Mouse (Mus musculus): Measurements from ENCODE around the gene Camk1g. TPM values are rescaled to one million over a fixed set of nuclear protein-coding genes. Genes with fewer than 3 reads are reported as not detected.

The Camk1g gene
- total and polyA plus RNA-seq, 3 experiments = not detected

GRCm38 (mm10) chr1:193401695-193402094, 31.6 kb upstream of the Camk1g start:
- no peak overlapping the region for H3K27ac ChIP-seq (ENCODE audit: insufficient read depth, low read depth)
- peaks cover under 1% of the 10 kb centered on the region for H3K27me3 ChIP-seq (replicated peaks)
- H3K79me2 ChIP-seq (replicated peaks; ENCODE audit: control insufficient read depth, extremely low read depth, insufficient read depth, poor library complexity, severe bottlenecking) = no peaks in the 10 kb centered on the region
- in situ Hi-C loops (cut with MboI; ENCODE audit: low pct_ligation_motif_present, low pct_unique_long_range_greater_than_20kb, low sequenced_read_pairs) = no loop called here
- no peak overlapping the region for H3K4me3 ChIP-seq (replicated peaks in 1 of 3; ENCODE audit: low read depth in 2 of 3, low read length in 2 of 3, poor library complexity in 1 of 3)
- no peak overlapping the region for H3K9ac ChIP-seq (ENCODE audit: insufficient read depth, low read depth)
- H3K4me1 ChIP-seq (ENCODE audit: control insufficient read depth in 1 of 2, insufficient read depth in 2 of 2) = peaks cover 2 to 29% of the 10 kb centered on the region in 2 experiments; a peak in 3 of 4 replicates
- DNase-seq (ENCODE audit: extremely low read depth) = no peak
- dilution Hi-C loops (cut with MboI; ENCODE audit: extremely low pct_ligation_motif_present, extremely low pct_unique_long_range_greater_than_20kb, low sequenced_read_pairs) = no loop called here
- H3K4me2 ChIP-seq (ENCODE audit: insufficient read depth, low read depth, poor library complexity, severe bottlenecking) = no peak overlapping the region
- no peaks in the 10 kb centered on the region for H3K9me3 ChIP-seq (replicated peaks; ENCODE audit: low read length)
- peak in 1 of 2 experiments; percentile 26; a peak in 1 of 4 replicates for TF ChIP-seq CTCF (conservative IDR thresholded peaks at IDR 0.05 in 1 of 2, IDR thresholded peaks at IDR 0.05 in 1 of 2; ENCODE audit: low read depth in 2 of 2, low read length in 2 of 2)
- no peak for TF ChIP-seq MEF2A (IDR thresholded peaks at IDR 0.05; ENCODE audit: borderline replicate concordance, low read depth, low read length)
- no peaks in the 10 kb centered on the region for H3K36me3 ChIP-seq (replicated peaks in 1 of 2; ENCODE audit: control insufficient read depth in 1 of 2, insufficient read depth in 1 of 2, low read length in 1 of 2)

DNA sequence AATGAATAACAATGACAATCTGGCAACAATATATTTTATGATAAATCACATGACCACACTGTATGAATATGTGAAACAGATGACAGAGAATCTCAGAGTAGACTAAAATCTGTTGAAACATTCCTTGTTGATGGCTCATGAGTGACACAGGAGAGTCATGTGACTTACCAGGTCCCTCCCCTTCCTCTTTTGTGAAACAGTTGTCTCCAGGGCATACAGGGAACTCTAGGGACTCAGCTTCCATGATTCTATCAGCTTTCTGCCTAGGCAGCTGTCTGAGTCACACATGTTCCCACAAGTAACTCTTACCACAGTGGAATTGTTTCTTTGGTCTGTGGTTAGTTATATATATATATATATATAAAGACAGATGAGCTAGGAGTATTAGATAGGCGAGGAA, 30.2 kb upstream of the Camk1g start:
- dilution Hi-C loops (cut with MboI; ENCODE audit: extremely low pct_ligation_motif_present, extremely low pct_unique_long_range_greater_than_20kb, low sequenced_read_pairs) = no loop called here
- no peak overlapping the region for H3K9ac ChIP-seq (ENCODE audit: insufficient read depth, low read depth)
- H3K79me2 ChIP-seq (replicated peaks; ENCODE audit: control insufficient read depth, extremely low read depth, insufficient read depth, poor library complexity, severe bottlenecking) = no peaks in the 10 kb centered on the region
- no peak overlapping the region for H3K27ac ChIP-seq (ENCODE audit: insufficient read depth, low read depth)
- peaks cover 5% of the 10 kb centered on the region for H3K27me3 ChIP-seq (replicated peaks)
- peak; percentile 14 for DNase-seq (ENCODE audit: extremely low read depth)
- no peak overlapping the region for H3K4me2 ChIP-seq (ENCODE audit: insufficient read depth, low read depth, poor library complexity, severe bottlenecking)
- no peaks in the 10 kb centered on the region for H3K36me3 ChIP-seq (replicated peaks in 1 of 2; ENCODE audit: control insufficient read depth in 1 of 2, insufficient read depth in 1 of 2, low read length in 1 of 2)
- in situ Hi-C loops (cut with MboI; ENCODE audit: low pct_ligation_motif_present, low pct_unique_long_range_greater_than_20kb, low sequenced_read_pairs) = no loop called here
- H3K9me3 ChIP-seq (replicated peaks; ENCODE audit: low read length) = no peaks in the 10 kb centered on the region
- H3K4me3 ChIP-seq (replicated peaks in 1 of 3; ENCODE audit: low read depth in 2 of 3, low read length in 2 of 3, poor library complexity in 1 of 3) = no peak overlapping the region
- peaks cover 2 to 29% of the 10 kb centered on the region in 2 experiments; a peak in 3 of 4 replicates for H3K4me1 ChIP-seq (ENCODE audit: control insufficient read depth in 1 of 2, insufficient read depth in 2 of 2)
- TF ChIP-seq MAFK (IDR thresholded peaks at IDR 0.05; ENCODE audit: insufficient replicate concordance, low read length) = no peak
- TF ChIP-seq USF2 (conservative IDR thresholded peaks at IDR 0.05; ENCODE audit: low read depth, low read length) = peak; percentile 40
- TF ChIP-seq MAZ (IDR thresholded peaks at IDR 0.05; ENCODE audit: low read depth, low read length) = no peak
- peak; percentile 27; the same call in 1 of the 2 replicates for TF ChIP-seq USF1 (IDR thresholded peaks at IDR 0.05; ENCODE audit: low read depth, low read length)

GRCm38 (mm10) chr1:193398728-193399437, 28.8 kb upstream of the Camk1g start:
- Histone ChIP-seq H3K9ac (ENCODE audit: insufficient read depth, low read depth) (no peak overlapping the region), H3K4me1 (ENCODE audit: control insufficient read depth in 1 of 2, insufficient read depth in 2 of 2) (peaks cover 2 to 29% of the 10 kb centered on the region in 2 experiments; a peak in 3 of 4 replicates), H3K9me3 (replicated peaks; ENCODE audit: low read length) (no peaks in the 10 kb centered on the region), H3K27me3 (replicated peaks) (peaks cover 10% of the 10 kb centered on the region), H3K36me3 (replicated peaks in 1 of 2; ENCODE audit: control insufficient read depth in 1 of 2, insufficient read depth in 1 of 2, low read length in 1 of 2) (no peaks in the 10 kb centered on the region), H3K27ac (ENCODE audit: insufficient read depth, low read depth) (no peak overlapping the region), H3K4me2 (ENCODE audit: insufficient read depth, low read depth, poor library complexity, severe bottlenecking) (no peak overlapping the region), H3K79me2 (replicated peaks; ENCODE audit: control insufficient read depth, extremely low read depth, insufficient read depth, poor library complexity, severe bottlenecking) (no peaks in the 10 kb centered on the region), H3K4me3 (replicated peaks in 1 of 3; ENCODE audit: low read depth in 2 of 3, low read length in 2 of 3, poor library complexity in 1 of 3) (no peak overlapping the region)
- in situ Hi-C loops (cut with MboI; ENCODE audit: low pct_ligation_motif_present, low pct_unique_long_range_greater_than_20kb, low sequenced_read_pairs) = no loop called here
- TF ChIP-seq BHLHE40 (IDR thresholded peaks at IDR 0.05; ENCODE audit: low read depth, low read length) = no peak
- no peak for TF ChIP-seq E2F4 (IDR thresholded peaks at IDR 0.05; ENCODE audit: insufficient replicate concordance, low read depth, low read length)
- no peak for TF ChIP-seq POLR2A (IDR thresholded peaks at IDR 0.05; ENCODE audit: low read depth, low read length)
- TF ChIP-seq CTCF (conservative IDR thresholded peaks at IDR 0.05 in 1 of 2, IDR thresholded peaks at IDR 0.05 in 1 of 2; ENCODE audit: low read depth in 2 of 2, low read length in 2 of 2) = no peak
- TF ChIP-seq ETS1 (conservative IDR thresholded peaks at IDR 0.05; ENCODE audit: low read depth, low read length) = 0 out of 2 replicates have a peak, but pooled peaks have one; percentile 17
- no peak for TF ChIP-seq RAD21 (IDR thresholded peaks at IDR 0.05; ENCODE audit: low read depth, low read length)
- TF ChIP-seq JUND (conservative IDR thresholded peaks at IDR 0.05; ENCODE audit: low read depth, low read length) = 0 out of 2 replicates have a peak, but pooled peaks have one; percentile 34
- TF ChIP-seq ELF1 (IDR thresholded peaks at IDR 0.05; ENCODE audit: low read depth, low read length) = no peak
- no peak for TF ChIP-seq ZKSCAN1 (IDR thresholded peaks at IDR 0.05; ENCODE audit: borderline replicate concordance, low read depth, low read length)
- TF ChIP-seq ZC3H11A (IDR thresholded peaks at IDR 0.05; ENCODE audit: low read depth, low read length) = no peak
- TF ChIP-seq JUN (IDR thresholded peaks at IDR 0.05; ENCODE audit: insufficient read depth, low read depth, low read length) = peak; percentile 26; the same call in 1 of the 2 replicates
- TF ChIP-seq USF2 (conservative IDR thresholded peaks at IDR 0.05; ENCODE audit: low read depth, low read length) = no peak
- TF ChIP-seq POLR2AphosphoS2 (IDR thresholded peaks at IDR 0.05; ENCODE audit: low read depth, low read length) = no peak
- no peak for TF ChIP-seq HCFC1 (IDR thresholded peaks at IDR 0.05; ENCODE audit: low read depth, low read length)
- no peak for TF ChIP-seq MEF2A (IDR thresholded peaks at IDR 0.05; ENCODE audit: borderline replicate concordance, low read depth, low read length)
- no peak for TF ChIP-seq CHD2 (IDR thresholded peaks at IDR 0.05; ENCODE audit: low read length)
- TF ChIP-seq MAFK (IDR thresholded peaks at IDR 0.05; ENCODE audit: insufficient replicate concordance, low read length) = no peak
- no peak for TF ChIP-seq ZNF384 (IDR thresholded peaks at IDR 0.05; ENCODE audit: low read depth, low read length)
- dilution Hi-C loops (cut with MboI; ENCODE audit: extremely low pct_ligation_motif_present, extremely low pct_unique_long_range_greater_than_20kb, low sequenced_read_pairs) = no loop called here
- peak; percentile 48 for DNase-seq (ENCODE audit: extremely low read depth)
